Mouse (Mus musculus) forebrain, embryonic 10.5 days (tissue): Measurements from ENCODE around the gene Olfr1254. TPM values are rescaled to one million over a fixed set of nuclear protein-coding genes. Genes with fewer than 3 reads are reported as not detected.

Experiments used
- DNase-seq: peaks from one replicate; pipeline ENCODE4 v3.0.0-alpha.2; 2017; ENCODE audit warnings: low spot score; ENCODE audit errors: extremely low spot score
- H3K27ac ChIP-seq: fragments of 300-500 bp; sonication (generic); 2 replicates; pipeline ENCODE4 v1.5.1; 2016; ENCODE audit warnings: mild to moderate bottlenecking
- H3K27me3 ChIP-seq: fragments of 300-500 bp; sonication (generic); 2 replicates; pipeline ENCODE4 v1.6.1; 2016; ENCODE audit warnings: mild to moderate bottlenecking; ENCODE audit not compliant: poor library complexity, severe bottlenecking
- H3K36me3 ChIP-seq: fragments of 300-500 bp; sonication (generic); replicated peaks from 2 replicates; pipeline ENCODE4 v1.6.1; 2016; ENCODE audit warnings: mild to moderate bottlenecking, moderate library complexity
- H3K4me1 ChIP-seq: fragments of 300-500 bp; sonication (generic); 2 replicates; pipeline ENCODE4 v1.6.1; 2016
- H3K4me3 ChIP-seq: fragments of 300-500 bp; sonication (generic); 2 replicates; pipeline ENCODE4 v1.5.1; 2016; ENCODE audit warnings: mild to moderate bottlenecking, moderate library complexity
- H3K9me3 ChIP-seq: fragments of 300-500 bp; sonication (generic); 2 replicates; pipeline ENCODE4 v1.6.1; 2016; ENCODE audit warnings: mild to moderate bottlenecking, moderate library complexity
- WGBS: fragments of 180-500 bp; shearing (Covaris S2); methylation state at CpG from one replicate; pipeline ENCODE4 v1.1.7; 2016; 5-methylcytosine and 5-hydroxymethylcytosine counted together
- polyA plus RNA-seq: library from polyadenylated mRNA; unstranded; fragments of >200 nt; fragmentation: Nextera tagmentation; extraction: Ambion mirVana; gene quantifications from 2 replicates; pipeline ENCODE4 v1.2.1, GENCODE M21; 2016

Gene Olfr1254
- not detected in 2 replicates for polyA plus RNA-seq

- H3K4me3 ChIP-seq: no peak within 1 kb of the TSS
- DNase-seq: no peak
- no peaks in the 10 kb centered on the region for H3K27me3 ChIP-seq
- no peak within 1 kb of the TSS for H3K27ac ChIP-seq
- no peaks in the 10 kb centered on the region for H3K4me1 ChIP-seq
- H3K9me3 ChIP-seq: no peaks in the 10 kb centered on the region
- no peaks in the 10 kb centered on the region for H3K36me3 ChIP-seq
Observed at GRCm38 (mm10) chr2:89793519-89793918, at the start of gene Olfr1254. TSS of gene Olfr1254 (minus strand) at chr2:89793619.

GRCm38 (mm10) chr2:89841455-89841854 lies 48.0 kb upstream of the Olfr1254 start, which contains the start of gene Olfr1256:
TSS of gene Olfr1256 (minus strand) at chr2:89841555.
- Histone ChIP-seq H3K36me3 (no peaks in the 10 kb centered on the region), H3K27ac (no peak within 1 kb of the TSS), H3K4me3 (no peak within 1 kb of the TSS), H3K9me3 (no peaks in the 10 kb centered on the region), H3K4me1 (no peaks in the 10 kb centered on the region), H3K27me3 (no peaks in the 10 kb centered on the region)
- WGBS: 55% methylated on average over 2 of the region's 2 CpGs
- DNase-seq: no peak

- H3K36me3 ChIP-seq: no peaks in the 10 kb centered on the region
- no peaks in the 10 kb centered on the region for H3K27me3 ChIP-seq
- no peak overlapping the region for H3K4me3 ChIP-seq
- no peak overlapping the region for H3K27ac ChIP-seq
- 75% methylated on average over 1 of the region's 1 CpGs for WGBS
- no peak for DNase-seq
- 0 out of 2 replicates have a peak, but pooled peaks cover 6% of the 10 kb centered on the region for H3K9me3 ChIP-seq
- H3K4me1 ChIP-seq: no peaks in the 10 kb centered on the region
Observed at GRCm38 (mm10) chr2:89820216-89820615, 26.8 kb upstream of the Olfr1254 start.

GRCm38 (mm10) chr2:89811751-89812150 lies 18.3 kb upstream of the Olfr1254 start, which contains the start of gene Olfr1255:
TSS of gene Olfr1255 (plus strand) at chr2:89812051.
- DNase-seq: no peak
- no peaks in the 10 kb centered on the region for H3K4me1 ChIP-seq
- no peaks in the 10 kb centered on the region for H3K9me3 ChIP-seq
- H3K27ac ChIP-seq: no peak within 1 kb of the TSS
- H3K4me3 ChIP-seq: no peak within 1 kb of the TSS
- WGBS: 90% methylated on average over 3 of the region's 3 CpGs
- no peaks in the 10 kb centered on the region for H3K36me3 ChIP-seq
- H3K27me3 ChIP-seq: no peaks in the 10 kb centered on the region

- Histone ChIP-seq H3K27ac (no peak overlapping the region), H3K4me1 (no peaks in the 10 kb centered on the region), H3K27me3 (no peaks in the 10 kb centered on the region), H3K9me3 (no peaks in the 10 kb centered on the region), H3K36me3 (no peaks in the 10 kb centered on the region), H3K4me3 (no peak overlapping the region)
- DNase-seq: no peak
- 81% methylated on average over 2 of the region's 2 CpGs for WGBS
Observed at GRCm38 (mm10) chr2:89810751-89811150, 17.3 kb upstream of the Olfr1254 start.

- no peak overlapping the region for H3K4me3 ChIP-seq
- H3K36me3 ChIP-seq: no peaks in the 10 kb centered on the region
- no peaks in the 10 kb centered on the region for H3K9me3 ChIP-seq
- H3K27ac ChIP-seq: no peak overlapping the region
- no peak for DNase-seq
- 97% methylated on average over 3 of the region's 3 CpGs for WGBS
- no peaks in the 10 kb centered on the region for H3K27me3 ChIP-seq
- no peaks in the 10 kb centered on the region for H3K4me1 ChIP-seq
Observed at GRCm38 (mm10) chr2:89799583-89799982, 6.2 kb upstream of the Olfr1254 start.

- Histone ChIP-seq H3K36me3 (no peaks in the 10 kb centered on the region), H3K27me3 (no peaks in the 10 kb centered on the region), H3K4me1 (no peaks in the 10 kb centered on the region), H3K4me3 (no peak within 1 kb of the TSS), H3K27ac (no peak within 1 kb of the TSS), H3K9me3 (no peaks in the 10 kb centered on the region)
- WGBS: 95% methylated on average over 1 of the region's 1 CpGs
- DNase-seq: no peak
Observed at GRCm38 (mm10) chr2:89756990-89757389, 36.4 kb downstream of the Olfr1254 start, which contains the start of gene Olfr1253. TSS of gene Olfr1253 (minus strand) at chr2:89757090.

Other genes starting within 250 kb of the Olfr1254 start
- not detected in 2 replicates for gene Olfr1245, start 215.2 kb downstream of the Olfr1254 start, polyA plus RNA-seq
- gene Olfr1246, start 200.5 kb downstream of the Olfr1254 start, polyA plus RNA-seq: not detected in 2 replicates
- not detected in 2 replicates for gene Olfr1247, start 179.5 kb downstream of the Olfr1254 start, polyA plus RNA-seq
- gene Olfr1248, start 175.4 kb downstream of the Olfr1254 start, polyA plus RNA-seq: not detected in 2 replicates
- gene Olfr1249, start 158.6 kb downstream of the Olfr1254 start, polyA plus RNA-seq: not detected in 2 replicates
- not detected in 2 replicates for gene Olfr1250, start 132.2 kb downstream of the Olfr1254 start, polyA plus RNA-seq
- not detected in 2 replicates for gene Olfr1251, start 121.7 kb downstream of the Olfr1254 start, polyA plus RNA-seq
- not detected in 2 replicates for gene Olfr1252, start 68.6 kb downstream of the Olfr1254 start, polyA plus RNA-seq
- gene Olfr1253, start 36.5 kb downstream of the Olfr1254 start, polyA plus RNA-seq: not detected in 2 replicates
- not detected in 2 replicates for gene Olfr1255, start 18.4 kb upstream of the Olfr1254 start, polyA plus RNA-seq
- gene Olfr1256, start 47.9 kb upstream of the Olfr1254 start, polyA plus RNA-seq: not detected in 2 replicates
- not detected in 2 replicates for gene Olfr48, start 54.6 kb upstream of the Olfr1254 start, polyA plus RNA-seq
- not detected in 2 replicates for gene Olfr1257, start 84.8 kb upstream of the Olfr1254 start, polyA plus RNA-seq
- gene Olfr1258, start 133.7 kb upstream of the Olfr1254 start, polyA plus RNA-seq: not detected in 2 replicates
- not detected in 2 replicates for gene Olfr1259, start 155.0 kb upstream of the Olfr1254 start, polyA plus RNA-seq
- not detected in 2 replicates for gene Olfr1260, start 180.7 kb upstream of the Olfr1254 start, polyA plus RNA-seq
- not detected in 2 replicates for gene Olfr1261, start 197.6 kb upstream of the Olfr1254 start, polyA plus RNA-seq
- gene Olfr1262, start 206.5 kb upstream of the Olfr1254 start, polyA plus RNA-seq: not detected in 2 replicates
- gene Olfr1263, start 218.5 kb upstream of the Olfr1254 start, polyA plus RNA-seq: not detected in 2 replicates
- not detected in 2 replicates for gene Olfr1264, start 232.0 kb upstream of the Olfr1254 start, polyA plus RNA-seq
- not detected in 2 replicates for gene Olfr1265, start 241.7 kb upstream of the Olfr1254 start, polyA plus RNA-seq